Mouse (Mus musculus) forebrain, embryonic 10.5 days (tissue): ENCODE measurements around the gene Flad1. TPM values are rescaled to one million over a fixed set of nuclear protein-coding genes. Genes with fewer than 3 reads are reported as not detected.
A peak's percentile ranks its signal among the peaks of the same experiment; 100 is the strongest.

ENCODE experiments used
- DNase-seq: peaks from one replicate; pipeline ENCODE4 v3.0.0-alpha.2; 2017; ENCODE audit warnings: low spot score; ENCODE audit errors: extremely low spot score
- H3K27ac ChIP-seq: fragments of 300-500 bp; sonication (generic); 2 replicates; pipeline ENCODE4 v1.5.1; 2016; ENCODE audit warnings: mild to moderate bottlenecking
- H3K27me3 ChIP-seq: fragments of 300-500 bp; sonication (generic); 2 replicates; pipeline ENCODE4 v1.6.1; 2016; ENCODE audit warnings: mild to moderate bottlenecking; ENCODE audit not compliant: poor library complexity, severe bottlenecking
- H3K36me3 ChIP-seq: fragments of 300-500 bp; sonication (generic); replicated peaks from 2 replicates; pipeline ENCODE4 v1.6.1; 2016; ENCODE audit warnings: mild to moderate bottlenecking, moderate library complexity
- H3K4me1 ChIP-seq: fragments of 300-500 bp; sonication (generic); 2 replicates; pipeline ENCODE4 v1.6.1; 2016
- H3K4me3 ChIP-seq: fragments of 300-500 bp; sonication (generic); 2 replicates; pipeline ENCODE4 v1.5.1; 2016; ENCODE audit warnings: mild to moderate bottlenecking, moderate library complexity
- H3K9me3 ChIP-seq: fragments of 300-500 bp; sonication (generic); 2 replicates; pipeline ENCODE4 v1.6.1; 2016; ENCODE audit warnings: mild to moderate bottlenecking, moderate library complexity
- WGBS: fragments of 180-500 bp; shearing (Covaris S2); methylation state at CpG from one replicate; pipeline ENCODE4 v1.1.7; 2016; 5-methylcytosine and 5-hydroxymethylcytosine counted together
- polyA plus RNA-seq: library from polyadenylated mRNA; unstranded; fragments of >200 nt; fragmentation: Nextera tagmentation; extraction: Ambion mirVana; gene quantifications from 2 replicates; pipeline ENCODE4 v1.2.1, GENCODE M21; 2016

Flad1 gene
- polyA plus RNA-seq, 1 experiment from 2014 or later, result 29.8 TPM

- no peak for DNase-seq
- peak overlapping the region; percentile 90 for H3K27ac ChIP-seq
- H3K9me3 ChIP-seq, result no peaks in the 10 kb centered on the region
- no peaks in the 10 kb centered on the region for H3K36me3 ChIP-seq
- H3K4me1 ChIP-seq, result peaks cover 93% of the 10 kb centered on the region
- 13% methylated on average over 19 of the region's 19 CpGs for WGBS
- peaks cover 55% of the 10 kb centered on the region for H3K27me3 ChIP-seq
- peak overlapping the region; percentile 75 for H3K4me3 ChIP-seq
These were observed 20.7 kb downstream of the Flad1 start for GRCm38 (mm10) chr3:89390699-89391662.

- H3K9me3 ChIP-seq, result no peaks in the 10 kb centered on the region
- H3K27ac ChIP-seq, result peak overlapping the region; percentile 90; the same call in 1 of the 2 replicates
- peak overlapping the region; percentile 75; the same call in 1 of the 2 replicates for H3K4me3 ChIP-seq
- peaks cover 93% of the 10 kb centered on the region for H3K4me1 ChIP-seq
- peaks cover 55% of the 10 kb centered on the region for H3K27me3 ChIP-seq
- H3K36me3 ChIP-seq, result no peaks in the 10 kb centered on the region
- DNase-seq, result no peak
- 59% methylated on average over 5 of the region's 5 CpGs for WGBS
These were observed 21.6 kb downstream of the Flad1 start for GRCm38 (mm10) chr3:89390111-89390515.

- Histone ChIP-seq H3K9me3 (no peaks in the 10 kb centered on the region), H3K4me3 (no peak overlapping the region; the same call in 1 of the 2 replicates), H3K36me3 (no peaks in the 10 kb centered on the region), H3K27ac (no peak overlapping the region), H3K27me3 (peaks cover 57% of the 10 kb centered on the region), H3K4me1 (peaks cover 93% of the 10 kb centered on the region)
- DNase-seq, result no peak
- 76% methylated on average over 6 of the region's 6 CpGs for WGBS
These were observed 22.5 kb downstream of the Flad1 start for GRCm38 (mm10) chr3:89388901-89389740.

GRCm38 (mm10) chr3:89388134-89388881 lies 23.4 kb downstream of the Flad1 start:
- H3K9me3 ChIP-seq, result no peaks in the 10 kb centered on the region
- no peak overlapping the region for H3K27ac ChIP-seq
- WGBS, result 80% methylated on average over 11 of the region's 11 CpGs
- peaks cover 58% of the 10 kb centered on the region for H3K27me3 ChIP-seq
- H3K4me3 ChIP-seq, result no peak overlapping the region; the same call in 1 of the 2 replicates
- H3K4me1 ChIP-seq, result peaks cover 87% of the 10 kb centered on the region
- DNase-seq, result no peak
- no peaks in the 10 kb centered on the region for H3K36me3 ChIP-seq

- DNase-seq, result no peak
- Histone ChIP-seq H3K4me1 (peaks cover 80% of the 10 kb centered on the region), H3K9me3 (no peaks in the 10 kb centered on the region), H3K27me3 (peaks cover 52% of the 10 kb centered on the region), H3K36me3 (no peaks in the 10 kb centered on the region), H3K4me3 (no peak overlapping the region), H3K27ac (no peak overlapping the region)
- WGBS, result 69% methylated on average over 11 of the region's 11 CpGs
These were observed 24.0 kb downstream of the Flad1 start for GRCm38 (mm10) chr3:89387632-89388031.

- Histone ChIP-seq H3K9me3 (no peaks in the 10 kb centered on the region), H3K36me3 (no peaks in the 10 kb centered on the region), H3K27ac (peak overlapping the region; percentile 44; the same call in 1 of the 2 replicates), H3K27me3 (peaks cover 43% of the 10 kb centered on the region), H3K4me3 (no peak overlapping the region), H3K4me1 (peaks cover 71% of the 10 kb centered on the region)
- no peak for DNase-seq
- 50% methylated on average over 17 of the region's 17 CpGs for WGBS
These were observed 24.9 kb downstream of the Flad1 start for GRCm38 (mm10) chr3:89386438-89387420.

- Histone ChIP-seq H3K36me3 (peaks cover 8% of the 10 kb centered on the region), H3K4me3 (no peak overlapping the region), H3K27ac (peak overlapping the region; percentile 69), H3K27me3 (peaks cover 30% of the 10 kb centered on the region), H3K9me3 (no peaks in the 10 kb centered on the region), H3K4me1 (peaks cover 59% of the 10 kb centered on the region)
- WGBS, result 37% methylated on average over 11 of the region's 11 CpGs
- DNase-seq, result no peak
These were observed 26.2 kb downstream of the Flad1 start for GRCm38 (mm10) chr3:89385451-89385850.

GRCm38 (mm10) chr3:89384331-89385076 lies 27.2 kb downstream of the Flad1 start:
- H3K27me3 ChIP-seq, result peaks cover 23% of the 10 kb centered on the region
- no peak for DNase-seq
- peaks cover 14% of the 10 kb centered on the region for H3K36me3 ChIP-seq
- 40% methylated on average over 12 of the region's 12 CpGs for WGBS
- peak overlapping the region; percentile 69 for H3K27ac ChIP-seq
- peaks cover 54% of the 10 kb centered on the region for H3K4me1 ChIP-seq
- no peaks in the 10 kb centered on the region for H3K9me3 ChIP-seq
- H3K4me3 ChIP-seq, result no peak overlapping the region

GRCm38 (mm10) chr3:89383651-89384255 lies 27.9 kb downstream of the Flad1 start:
- peaks cover 14% of the 10 kb centered on the region for H3K36me3 ChIP-seq
- WGBS, result 86% methylated on average over 5 of the region's 5 CpGs
- peaks cover 56% of the 10 kb centered on the region for H3K4me1 ChIP-seq
- no peak overlapping the region for H3K4me3 ChIP-seq
- H3K27me3 ChIP-seq, result peaks cover 23% of the 10 kb centered on the region
- no peak overlapping the region for H3K27ac ChIP-seq
- no peaks in the 10 kb centered on the region for H3K9me3 ChIP-seq
- DNase-seq, result no peak

- Histone ChIP-seq H3K36me3 (peaks cover 14% of the 10 kb centered on the region), H3K27ac (no peak overlapping the region), H3K4me1 (peaks cover 57% of the 10 kb centered on the region), H3K27me3 (peaks cover 23% of the 10 kb centered on the region), H3K9me3 (no peaks in the 10 kb centered on the region), H3K4me3 (no peak overlapping the region)
- DNase-seq, result no peak
- 81% methylated on average over 5 of the region's 5 CpGs for WGBS
These were observed 28.7 kb downstream of the Flad1 start for GRCm38 (mm10) chr3:89382950-89383349.
